Mouse (Mus musculus): ENCODE results near the gene Ros1. TPM values are rescaled to one million over a fixed set of nuclear protein-coding genes. Genes with fewer than 3 reads are reported as not detected.

The Ros1 gene
- not detected in 2 replicates for polyA plus RNA-seq (2015; fragmentation: Nextera tagmentation; extraction: Ambion mirVana)

DNA sequence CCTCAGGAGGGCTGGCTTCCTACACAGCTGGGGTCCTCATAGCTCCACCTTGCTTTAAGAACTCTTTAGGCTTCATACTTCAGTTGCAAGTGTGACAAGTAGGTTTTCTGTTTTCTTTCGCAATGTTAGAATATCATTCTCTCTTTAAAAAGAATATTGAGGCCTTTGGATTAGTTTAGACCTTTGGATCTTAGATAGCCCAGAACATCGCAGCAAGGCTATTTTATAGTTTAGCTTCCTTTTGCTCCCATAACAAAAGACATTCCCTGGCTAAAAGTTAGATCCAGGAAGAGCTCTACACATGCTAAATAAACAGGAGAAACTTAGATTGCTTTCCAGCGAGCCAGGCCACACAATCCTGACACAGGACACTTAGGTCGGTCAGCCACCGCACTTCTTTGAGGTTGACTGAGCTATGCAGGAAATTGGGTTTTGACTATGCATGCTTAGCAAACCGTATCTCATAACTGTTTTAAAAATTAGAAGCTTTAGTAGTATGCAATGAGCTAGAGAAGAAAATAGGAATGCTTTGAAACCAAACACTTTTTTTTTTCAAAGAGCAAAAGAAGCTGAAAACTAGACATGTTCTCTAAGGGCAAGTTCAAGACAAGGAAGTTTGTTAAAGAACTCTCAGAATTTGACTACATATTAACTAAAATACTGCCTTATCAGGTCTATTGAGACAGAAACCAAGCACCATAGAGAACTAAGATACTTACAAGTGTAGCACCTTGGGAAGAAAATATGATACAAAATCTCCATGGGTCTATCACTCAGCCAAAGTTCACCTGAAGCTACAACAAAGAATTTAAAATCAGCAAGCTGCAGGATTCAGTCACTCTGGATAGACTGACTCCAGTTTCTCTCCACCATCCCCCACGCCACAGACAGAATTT, at the start of gene Ros1:
Gene Ros1, minus strand, starts transcription at position 288 of the 896 bp plus-strand sequence.
- no peak for ATAC-seq (replicated peaks; ENCODE audit: extremely low read depth, insufficient read depth, low FRiP score)
- 70% methylated on average over 7 of the region's 7 CpGs for WGBS
- no peaks in the 10 kb centered on the region for H3K36me3 ChIP-seq (ENCODE audit: control insufficient read depth, insufficient read depth)

DNA sequence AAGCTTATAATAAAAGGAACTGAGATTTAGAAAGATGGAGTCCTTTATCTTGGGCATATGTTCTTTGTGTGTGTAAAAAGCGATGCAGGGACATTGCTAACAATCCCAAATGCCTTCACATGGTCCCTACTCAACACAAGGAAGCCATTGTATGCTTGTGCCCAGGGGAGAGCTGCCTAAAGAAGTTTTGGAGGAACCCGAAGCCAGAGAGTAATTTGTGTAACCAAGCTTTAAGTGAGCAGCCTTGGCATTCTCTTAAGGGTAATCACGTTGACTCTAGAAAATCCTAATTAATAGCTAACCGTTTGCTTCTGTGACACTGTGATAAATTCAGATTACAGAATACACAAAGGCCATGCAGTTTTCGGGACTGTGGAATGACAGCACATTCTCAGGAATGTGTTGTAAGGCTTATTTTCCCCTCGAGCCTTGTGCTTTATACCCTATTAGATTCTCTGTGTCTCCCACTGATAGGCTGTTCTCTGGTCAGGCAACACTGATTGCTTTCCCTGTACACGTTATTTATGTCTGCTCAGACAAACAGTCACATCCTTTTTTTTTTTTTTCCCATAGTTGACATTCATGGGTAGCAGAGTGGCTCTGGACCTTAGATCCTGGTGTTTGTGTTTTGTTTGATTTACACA, 47.8 kb upstream of the Ros1 start:
- H3K9ac ChIP-seq (ENCODE audit: low read length): no peak overlapping the region
- H3K27ac ChIP-seq (ENCODE audit: low read length): no peak overlapping the region
- no peak overlapping the region for H3K4me3 ChIP-seq (ENCODE audit: low read length)
- no peaks in the 10 kb centered on the region for H3K27me3 ChIP-seq (ENCODE audit: control insufficient read depth, insufficient read depth, low read length)
- ATAC-seq (replicated peaks; ENCODE audit: extremely low read depth, insufficient read depth, low FRiP score): no peak
- H3K9me3 ChIP-seq (replicated peaks; ENCODE audit: control insufficient read depth, low read length): no peaks in the 10 kb centered on the region
- H3K4me1 ChIP-seq (ENCODE audit: control insufficient read depth, insufficient read depth, low read length): no peaks in the 10 kb centered on the region
- no peak overlapping the region for H3K4me2 ChIP-seq (ENCODE audit: low read depth, low read length)
- 45% methylated on average over 7 of the region's 7 CpGs for WGBS
- H3K36me3 ChIP-seq (ENCODE audit: control insufficient read depth, insufficient read depth): no peaks in the 10 kb centered on the region

More for the DNA sequence above, at the start of gene Ros1:
- no peak within 1 kb of the TSS for H3K9ac ChIP-seq (ENCODE audit: low read length)
- no peak within 1 kb of the TSS for H3K4me2 ChIP-seq (ENCODE audit: low read depth, low read length)
- no peak within 1 kb of the TSS for H3K4me3 ChIP-seq (ENCODE audit: low read length)
- no peaks in the 10 kb centered on the region for H3K9me3 ChIP-seq (replicated peaks; ENCODE audit: control insufficient read depth, low read length)
- H3K27ac ChIP-seq (ENCODE audit: low read length): no peak within 1 kb of the TSS
- H3K27me3 ChIP-seq (ENCODE audit: control insufficient read depth, insufficient read depth, low read length): no peaks in the 10 kb centered on the region
- no peaks in the 10 kb centered on the region for H3K4me1 ChIP-seq (ENCODE audit: control insufficient read depth, insufficient read depth, low read length)

DNA sequence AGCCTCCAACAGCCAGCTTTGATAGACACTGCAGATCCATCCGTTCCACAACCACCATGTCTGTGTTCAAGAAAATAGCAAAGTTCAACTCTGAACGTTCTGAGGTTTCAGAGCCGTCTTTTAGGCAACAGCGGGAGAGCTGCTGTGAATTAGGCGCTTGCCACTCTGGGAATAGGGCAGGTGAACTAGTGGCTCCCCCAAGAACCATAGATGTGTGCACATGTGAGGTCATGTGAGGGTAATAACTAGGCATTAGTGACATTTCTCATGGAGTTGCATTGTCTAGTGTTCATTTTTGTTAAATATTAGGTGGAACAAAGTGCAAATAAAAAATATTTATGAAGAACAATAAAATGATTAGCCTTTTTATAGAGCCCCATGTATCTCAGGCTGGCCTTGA, 47.0 kb upstream of the Ros1 start:
- Histone ChIP-seq H3K9me3 (replicated peaks; ENCODE audit: control insufficient read depth, low read length) (no peaks in the 10 kb centered on the region), H3K4me1 (ENCODE audit: control insufficient read depth, insufficient read depth, low read length) (no peaks in the 10 kb centered on the region), H3K27me3 (ENCODE audit: control insufficient read depth, insufficient read depth, low read length) (no peaks in the 10 kb centered on the region), H3K4me2 (ENCODE audit: low read depth, low read length) (no peak overlapping the region), H3K4me3 (ENCODE audit: low read length) (no peak overlapping the region), H3K36me3 (ENCODE audit: control insufficient read depth, insufficient read depth) (no peaks in the 10 kb centered on the region), H3K27ac (ENCODE audit: low read length) (no peak overlapping the region), H3K9ac (ENCODE audit: low read length) (no peak overlapping the region)
- WGBS: 82% methylated on average over 5 of the region's 5 CpGs
- no peak for ATAC-seq (replicated peaks; ENCODE audit: extremely low read depth, insufficient read depth, low FRiP score)

DNA sequence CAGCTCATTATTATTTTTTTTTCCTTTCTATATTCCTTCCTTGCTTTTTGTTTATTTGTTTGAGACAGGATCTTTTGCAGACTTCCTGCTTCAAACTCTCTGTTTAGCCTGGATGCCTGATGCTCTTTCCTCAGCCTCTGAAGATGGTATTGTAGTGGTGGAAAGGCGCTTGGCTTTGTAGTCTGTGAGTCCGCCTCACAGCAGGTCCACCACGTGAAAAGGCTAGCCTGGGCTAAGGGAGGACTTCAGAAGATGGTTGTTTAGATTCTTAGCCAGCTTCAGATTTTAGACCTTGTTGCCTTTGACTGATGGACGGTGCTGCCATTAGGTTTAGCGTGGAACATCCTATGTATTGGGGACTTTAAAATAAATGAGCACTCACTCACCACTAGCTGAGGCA, 40.4 kb upstream of the Ros1 start:
- Histone ChIP-seq H3K9ac (ENCODE audit: low read length) (no peak overlapping the region; the same call in 1 of the 2 replicates), H3K4me3 (ENCODE audit: low read length) (no peak overlapping the region), H3K27me3 (ENCODE audit: control insufficient read depth, insufficient read depth, low read length) (no peaks in the 10 kb centered on the region), H3K4me2 (ENCODE audit: low read depth, low read length) (peak overlapping the region; percentile 95), H3K36me3 (ENCODE audit: control insufficient read depth, insufficient read depth) (no peaks in the 10 kb centered on the region), H3K4me1 (ENCODE audit: control insufficient read depth, insufficient read depth, low read length) (peaks cover 6% of the 10 kb centered on the region), H3K9me3 (replicated peaks; ENCODE audit: control insufficient read depth, low read length) (no peaks in the 10 kb centered on the region), H3K27ac (ENCODE audit: low read length) (no peak overlapping the region)
- no peak for ATAC-seq (replicated peaks; ENCODE audit: extremely low read depth, insufficient read depth, low FRiP score)
- 78% methylated on average over 5 of the region's 5 CpGs for WGBS

DNA sequence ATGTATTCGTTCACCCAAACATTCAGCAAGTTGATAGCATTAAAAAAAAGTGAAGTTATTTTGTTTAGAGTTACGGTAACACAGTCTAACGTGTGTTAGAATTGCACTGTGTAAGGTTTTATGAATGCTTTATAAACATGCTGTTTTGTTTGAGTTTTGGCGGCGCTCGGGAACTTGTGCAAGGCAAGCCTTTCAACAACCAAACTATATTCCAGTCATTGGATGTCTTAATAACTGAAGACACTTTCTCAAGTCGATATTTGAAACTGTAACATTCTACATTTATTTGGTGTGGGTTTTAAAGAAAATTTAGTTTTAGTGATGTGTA, 39.6 kb upstream of the Ros1 start:
- Histone ChIP-seq H3K9ac (ENCODE audit: low read length) (peak overlapping the region; percentile 90), H3K27me3 (ENCODE audit: control insufficient read depth, insufficient read depth, low read length) (no peaks in the 10 kb centered on the region), H3K4me2 (ENCODE audit: low read depth, low read length) (peak overlapping the region; percentile 95), H3K36me3 (ENCODE audit: control insufficient read depth, insufficient read depth) (no peaks in the 10 kb centered on the region), H3K27ac (ENCODE audit: low read length) (no peak overlapping the region), H3K4me1 (ENCODE audit: control insufficient read depth, insufficient read depth, low read length) (peaks cover 6% of the 10 kb centered on the region), H3K9me3 (replicated peaks; ENCODE audit: control insufficient read depth, low read length) (no peaks in the 10 kb centered on the region), H3K4me3 (ENCODE audit: low read length) (peak overlapping the region; percentile 91)
- 18% methylated on average over 7 of the region's 7 CpGs for WGBS
- ATAC-seq (replicated peaks; ENCODE audit: extremely low read depth, insufficient read depth, low FRiP score): no peak

DNA sequence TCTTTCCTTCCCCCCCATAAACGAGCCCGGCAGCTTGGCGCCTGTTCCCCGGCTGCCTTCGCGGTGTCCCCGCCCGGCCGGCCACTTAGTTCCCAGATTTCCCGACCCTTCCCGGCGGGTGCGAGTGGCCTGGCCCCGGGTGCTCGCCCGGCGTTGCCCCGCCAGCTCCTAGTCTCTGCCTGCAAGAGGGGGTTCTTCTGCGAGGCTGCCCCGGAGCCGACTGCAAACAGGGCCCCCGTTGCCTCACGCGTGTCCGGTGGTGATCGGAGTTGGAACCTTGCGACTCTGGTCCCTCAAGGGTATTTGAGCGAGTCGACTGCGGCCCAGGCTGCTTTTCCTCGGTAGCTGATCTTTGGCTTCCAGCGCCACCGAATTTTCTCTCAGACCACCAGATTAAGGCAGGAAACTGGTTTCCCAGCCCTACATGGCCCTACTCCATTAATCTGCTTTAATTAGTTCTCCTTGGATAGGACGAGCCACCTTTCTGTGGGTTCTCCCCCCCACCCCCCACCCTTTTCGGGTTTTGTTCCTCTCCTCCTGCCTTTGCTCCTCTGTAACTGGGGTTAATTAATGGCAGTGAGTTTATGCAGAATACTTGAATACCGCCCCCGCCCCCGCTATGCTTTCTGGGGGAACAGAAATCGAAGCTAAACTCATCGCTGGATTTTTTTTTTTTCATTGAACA, 39.1 kb upstream of the Ros1 start:
- Histone ChIP-seq H3K9ac (ENCODE audit: low read length) (peak overlapping the region; percentile 90), H3K27me3 (ENCODE audit: control insufficient read depth, insufficient read depth, low read length) (no peaks in the 10 kb centered on the region), H3K4me1 (ENCODE audit: control insufficient read depth, insufficient read depth, low read length) (peaks cover 6% of the 10 kb centered on the region), H3K4me2 (ENCODE audit: low read depth, low read length) (peak overlapping the region; percentile 95), H3K4me3 (ENCODE audit: low read length) (peak overlapping the region; percentile 91), H3K9me3 (replicated peaks; ENCODE audit: control insufficient read depth, low read length) (no peaks in the 10 kb centered on the region), H3K27ac (ENCODE audit: low read length) (peak overlapping the region; percentile 64), H3K36me3 (ENCODE audit: control insufficient read depth, insufficient read depth) (no peaks in the 10 kb centered on the region)
- peak; percentile 40; the same call in 1 of the 2 replicates for ATAC-seq (replicated peaks; ENCODE audit: extremely low read depth, insufficient read depth, low FRiP score)
- WGBS: under 1% methylated on average over 40 of the region's 40 CpGs

DNA sequence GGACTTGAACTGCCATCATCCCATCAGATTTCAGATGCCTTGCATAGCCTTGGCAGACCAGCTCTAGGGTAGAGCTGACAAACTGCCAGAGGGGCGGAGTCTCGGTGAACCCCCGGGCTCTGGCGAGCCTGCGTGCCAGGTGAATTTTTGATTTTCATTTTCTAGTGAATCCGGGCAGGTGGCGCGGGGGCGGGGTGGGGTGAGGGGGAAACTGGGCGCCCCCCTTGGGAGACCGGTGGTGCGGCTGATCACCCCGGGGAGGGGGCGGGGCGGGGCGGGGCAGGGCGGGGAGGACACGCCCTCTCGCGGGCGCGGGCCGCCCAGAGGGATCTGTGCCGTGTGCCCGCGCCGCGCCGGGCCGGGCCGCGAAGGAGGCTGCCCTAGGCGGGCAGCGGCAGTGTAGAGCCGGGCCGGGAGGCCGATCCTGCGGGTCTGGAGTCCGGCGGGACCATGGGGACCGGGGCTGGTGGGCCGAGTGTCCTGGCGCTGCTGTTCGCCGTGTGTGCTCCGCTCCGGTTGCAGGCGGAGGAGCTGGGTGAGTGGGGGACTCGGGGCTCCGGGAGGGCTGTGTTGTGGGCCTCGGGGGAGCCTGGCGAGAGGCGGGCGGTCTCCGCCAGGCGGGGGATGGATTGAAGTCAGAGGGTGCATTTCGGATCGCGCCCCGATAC, 38.4 kb upstream of the Ros1 start, which contains the start of gene Dcbld1:
Gene Dcbld1, plus strand, starts transcription at position 319 of the 668 bp plus-strand sequence.
- no peaks in the 10 kb centered on the region for H3K27me3 ChIP-seq (ENCODE audit: control insufficient read depth, insufficient read depth, low read length)
- no peaks in the 10 kb centered on the region for H3K36me3 ChIP-seq (ENCODE audit: control insufficient read depth, insufficient read depth)
- peak; percentile 94 for ATAC-seq (replicated peaks; ENCODE audit: extremely low read depth, insufficient read depth, low FRiP score)
- WGBS: 0% methylated on average over 54 of the region's 60 CpGs
- peak within 1 kb of the TSS; percentile 95 for H3K4me2 ChIP-seq (ENCODE audit: low read depth, low read length)
- no peaks in the 10 kb centered on the region for H3K9me3 ChIP-seq (replicated peaks; ENCODE audit: control insufficient read depth, low read length)
- peak within 1 kb of the TSS; percentile 90 for H3K9ac ChIP-seq (ENCODE audit: low read length)
- peaks cover 6% of the 10 kb centered on the region for H3K4me1 ChIP-seq (ENCODE audit: control insufficient read depth, insufficient read depth, low read length)
- peak within 1 kb of the TSS; percentile 91 for H3K4me3 ChIP-seq (ENCODE audit: low read length)
- peak within 1 kb of the TSS; percentile 64 for H3K27ac ChIP-seq (ENCODE audit: low read length)

DNA sequence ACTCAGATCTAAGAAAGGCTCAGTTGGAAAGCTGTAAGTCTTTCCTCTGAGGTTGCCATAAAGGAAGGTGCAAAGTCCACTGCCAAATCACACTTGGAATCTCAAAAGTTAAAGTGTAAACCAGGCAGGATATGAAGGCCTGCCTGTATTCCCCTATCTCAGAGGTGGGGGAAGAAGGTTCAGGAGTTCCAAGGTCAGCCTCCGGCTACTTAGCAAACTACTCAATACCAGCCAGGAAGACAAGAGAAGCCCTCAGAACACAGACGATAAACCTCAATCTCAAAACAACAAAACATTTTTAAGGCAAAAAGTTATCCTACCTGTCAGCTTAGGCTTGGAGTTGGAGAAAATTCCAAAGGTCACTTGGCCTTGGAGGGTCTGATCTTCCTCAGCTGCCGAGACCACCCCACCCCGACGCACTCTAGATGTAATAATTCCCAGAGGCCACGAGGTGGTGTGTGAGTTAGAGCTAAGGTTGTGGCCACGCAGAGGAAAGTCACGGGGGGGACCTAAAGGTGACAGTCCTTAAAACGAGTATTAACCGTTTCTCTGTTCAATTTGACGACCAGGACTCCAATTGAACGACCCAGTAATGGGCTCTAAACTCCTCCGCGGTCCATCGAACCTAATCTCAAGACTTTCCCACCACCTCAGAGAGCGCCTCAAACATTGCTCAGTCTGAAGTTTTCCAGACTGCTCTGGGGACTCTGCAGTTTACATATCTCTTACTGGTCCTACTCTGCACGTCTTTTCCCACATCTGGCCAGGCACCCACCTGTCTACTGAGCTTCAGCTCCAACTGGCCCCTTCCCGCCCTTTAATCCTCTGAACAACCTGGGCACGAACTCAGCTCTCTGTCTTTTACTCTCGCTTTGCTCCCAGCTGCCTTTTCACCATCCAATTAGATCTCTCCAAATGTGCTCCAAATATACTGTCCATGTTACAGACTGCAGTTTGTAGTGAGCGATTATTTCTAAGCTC, 37.4 kb upstream of the Ros1 start:
- ATAC-seq (replicated peaks; ENCODE audit: extremely low read depth, insufficient read depth, low FRiP score): no peak
- no peak overlapping the region for H3K27ac ChIP-seq (ENCODE audit: low read length)
- no peaks in the 10 kb centered on the region for H3K27me3 ChIP-seq (ENCODE audit: control insufficient read depth, insufficient read depth, low read length)
- H3K4me2 ChIP-seq (ENCODE audit: low read depth, low read length): peak overlapping the region; percentile 95
- peaks cover 6% of the 10 kb centered on the region for H3K4me1 ChIP-seq (ENCODE audit: control insufficient read depth, insufficient read depth, low read length)
- H3K4me3 ChIP-seq (ENCODE audit: low read length): peak overlapping the region; percentile 91
- 10% methylated on average over 21 of the region's 21 CpGs for WGBS
- H3K9me3 ChIP-seq (replicated peaks; ENCODE audit: control insufficient read depth, low read length): no peaks in the 10 kb centered on the region
- peak overlapping the region; percentile 90 for H3K9ac ChIP-seq (ENCODE audit: low read length)
- no peaks in the 10 kb centered on the region for H3K36me3 ChIP-seq (ENCODE audit: control insufficient read depth, insufficient read depth)
